Mouse (Mus musculus) lung, postnatal 0 days (tissue): ENCODE data around the gene Prkag1. TPM values are rescaled to one million over a fixed set of nuclear protein-coding genes. Genes with fewer than 3 reads are reported as not detected.

ENCODE experiments used
- ATAC-seq: fragments of 200-750 bp; cut with Nextera tagmentation; 2 replicates; pipeline ENCODE4 v1.8.0; 2017; ENCODE audit warnings: moderate library complexity
- DNase-seq: peaks from one replicate; pipeline ENCODE4 v3.0.0-alpha.2; 2016; ENCODE audit warnings: low spot score
- H3K27ac ChIP-seq: fragments of 300-500 bp; sonication (generic); 2 replicates; pipeline ENCODE4 v1.5.1; 2014; ENCODE audit warnings: antibody characterized with exemption, mild to moderate bottlenecking, low read length, mixed read lengths
- H3K27me3 ChIP-seq: fragments of 300-500 bp; sonication (generic); replicated peaks from 2 replicates; pipeline ENCODE4 v1.6.1; 2014; ENCODE audit warnings: low read length, mixed read lengths; ENCODE audit not compliant: insufficient read depth
- H3K36me3 ChIP-seq: fragments of 300-500 bp; sonication (generic); 2 replicates; pipeline ENCODE4 v1.6.1; 2014; ENCODE audit warnings: low read length, mixed read lengths; ENCODE audit not compliant: insufficient read depth
- H3K4me1 ChIP-seq: fragments of 300-500 bp; sonication (generic); 2 replicates; pipeline ENCODE4 v1.6.1; 2014; ENCODE audit warnings: antibody characterized with exemption, low read depth, low read length, mixed read lengths; ENCODE audit not compliant: insufficient read depth
- H3K4me2 ChIP-seq: fragments of 300-500 bp; sonication (generic); replicated peaks from 2 replicates; pipeline ENCODE4 v1.6.1; 2014; ENCODE audit warnings: low read depth, mild to moderate bottlenecking, low read length, moderate library complexity, mixed read lengths
- H3K4me3 ChIP-seq: fragments of 300-500 bp; sonication (generic); 2 replicates; pipeline ENCODE4 v1.5.1; 2014; ENCODE audit warnings: low read depth, low read length
- H3K9ac ChIP-seq: fragments of 300-500 bp; sonication (generic); replicated peaks from 2 replicates; pipeline ENCODE4 v1.6.1; 2014; ENCODE audit warnings: low read depth, mild to moderate bottlenecking
- H3K9me3 ChIP-seq: fragments of 300-500 bp; sonication (generic); 2 replicates; pipeline ENCODE4 v1.6.1; 2016; ENCODE audit warnings: low read length, mixed read lengths
- CTCF ChIP-seq: IDR thresholded peaks from 2 replicates; pipeline ENCODE4 v1.5.1; 2016; ENCODE audit warnings: antibody characterized with exemption, mild to moderate bottlenecking
- EP300 ChIP-seq: IDR thresholded peaks from 2 replicates; pipeline ENCODE4 v1.6.1; 2016; ENCODE audit warnings: antibody characterized with exemption, mild to moderate bottlenecking, control low read depth
- WGBS: fragments of 180-500 bp; shearing (Covaris S2); extraction: QIAGEN DNeasy Blood & Tissue Kit; methylation state at CpG from one replicate; pipeline ENCODE4 v1.1.7; 2014; 5-methylcytosine and 5-hydroxymethylcytosine counted together
- polyA plus RNA-seq: library from polyadenylated mRNA; unstranded; fragments of >200 nt; fragmentation: Nextera tagmentation; extraction: Ambion mirVana; gene quantifications from 2 replicates; pipeline ENCODE4 v1.2.1, GENCODE M21; 2015

The Prkag1 gene
- polyA plus RNA-seq, 1 experiment from 2014 or later = 76.7 TPM

- H3K4me2 ChIP-seq = peak overlapping the region; percentile 53
- H3K27ac ChIP-seq = peak overlapping the region; percentile 97
- H3K4me1 ChIP-seq = 0 out of 2 replicates have a peak, but pooled peaks cover 6% of the 10 kb centered on the region
- no peak for TF ChIP-seq CTCF
- TF ChIP-seq EP300 = no peak; the same call in none of the 2 replicates
- no peaks in the 10 kb centered on the region for H3K9me3 ChIP-seq
- peak overlapping the region; percentile 88; the same call in 1 of the 2 replicates for H3K9ac ChIP-seq
- DNase-seq (no peak), ATAC-seq (peak; percentile 37)
- no peaks in the 10 kb centered on the region for H3K27me3 ChIP-seq
- 8% methylated on average over 9 of the region's 9 CpGs for WGBS
- H3K36me3 ChIP-seq = peaks cover 25% of the 10 kb centered on the region
- H3K4me3 ChIP-seq = peak overlapping the region; percentile 79
Measured at GRCm38 (mm10) chr15:98831684-98832035, 339 bp upstream of the Prkag1 start.

- DNase-seq = no peak
- H3K9ac ChIP-seq = no peak overlapping the region
- 0 out of 2 replicates have a peak, but pooled peaks cover 6% of the 10 kb centered on the region for H3K4me1 ChIP-seq
- no peak overlapping the region for H3K4me3 ChIP-seq
- no peak for ATAC-seq
- 89% methylated on average over 7 of the region's 7 CpGs for WGBS
- no peaks in the 10 kb centered on the region for H3K9me3 ChIP-seq
- no peaks in the 10 kb centered on the region for H3K27me3 ChIP-seq
- TF ChIP-seq CTCF = no peak
- TF ChIP-seq EP300 = no peak
- H3K27ac ChIP-seq = no peak overlapping the region
- H3K36me3 ChIP-seq = peaks cover 8% of the 10 kb centered on the region; the same call in 1 of the 2 replicates
- H3K4me2 ChIP-seq = no peak overlapping the region
Measured at GRCm38 (mm10) chr15:98827611-98828011, 3.7 kb downstream of the Prkag1 start.

DNA sequence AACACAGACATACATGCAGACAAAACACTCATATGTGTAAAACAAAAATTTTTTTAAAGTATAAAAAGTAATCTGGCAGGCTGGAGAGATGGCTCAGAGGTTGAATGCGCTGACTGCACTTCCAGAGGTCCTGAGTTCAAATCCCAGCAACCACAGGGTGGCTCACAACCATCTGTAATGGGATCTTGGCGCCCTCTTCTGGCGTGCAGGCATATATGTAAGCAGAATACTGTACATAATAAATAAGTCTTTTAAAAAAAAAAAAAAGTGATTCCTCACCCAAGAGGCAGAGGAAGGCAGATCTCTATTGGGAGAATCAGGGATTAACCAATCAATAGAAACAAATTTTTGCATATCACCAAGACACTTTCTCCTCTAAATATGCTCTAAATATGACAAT lies 7.9 kb downstream of the Prkag1 start:
- Histone ChIP-seq H3K9ac (no peak overlapping the region), H3K9me3 (no peaks in the 10 kb centered on the region), H3K4me3 (no peak overlapping the region), H3K36me3 (peaks cover 17% of the 10 kb centered on the region; the same call in 1 of the 2 replicates), H3K4me1 (no peaks in the 10 kb centered on the region), H3K27me3 (no peaks in the 10 kb centered on the region), H3K4me2 (no peak overlapping the region), H3K27ac (no peak overlapping the region)
- no peak for ATAC-seq
- DNase-seq = no peak
- TF ChIP-seq CTCF (peak; percentile 41), EP300 (no peak)
- WGBS = 69% methylated on average over 3 of the region's 3 CpGs

- WGBS = 89% methylated on average over 5 of the region's 5 CpGs
- no peak for DNase-seq
- peaks cover 17% of the 10 kb centered on the region; the same call in 1 of the 2 replicates for H3K36me3 ChIP-seq
- H3K27me3 ChIP-seq = no peaks in the 10 kb centered on the region
- no peak overlapping the region for H3K27ac ChIP-seq
- TF ChIP-seq EP300 (no peak), CTCF (no peak)
- H3K9me3 ChIP-seq = no peaks in the 10 kb centered on the region
- H3K4me2 ChIP-seq = no peak overlapping the region
- H3K4me3 ChIP-seq = no peak overlapping the region
- H3K4me1 ChIP-seq = no peaks in the 10 kb centered on the region
- no peak for ATAC-seq
- H3K9ac ChIP-seq = no peak overlapping the region
Measured at GRCm38 (mm10) chr15:98822147-98822546, 9.2 kb downstream of the Prkag1 start.

GRCm38 (mm10) chr15:98821403-98821802 lies 9.9 kb downstream of the Prkag1 start:
- ATAC-seq (no peak), DNase-seq (no peak)
- Histone ChIP-seq H3K27me3 (no peaks in the 10 kb centered on the region), H3K36me3 (peaks cover 17% of the 10 kb centered on the region; the same call in 1 of the 2 replicates), H3K9ac (no peak overlapping the region), H3K4me1 (no peaks in the 10 kb centered on the region), H3K27ac (no peak overlapping the region), H3K4me3 (no peak overlapping the region), H3K9me3 (no peaks in the 10 kb centered on the region), H3K4me2 (no peak overlapping the region)
- no peak for TF ChIP-seq EP300
- TF ChIP-seq CTCF = peak; percentile 54
- 48% methylated on average over 10 of the region's 10 CpGs for WGBS

DNA sequence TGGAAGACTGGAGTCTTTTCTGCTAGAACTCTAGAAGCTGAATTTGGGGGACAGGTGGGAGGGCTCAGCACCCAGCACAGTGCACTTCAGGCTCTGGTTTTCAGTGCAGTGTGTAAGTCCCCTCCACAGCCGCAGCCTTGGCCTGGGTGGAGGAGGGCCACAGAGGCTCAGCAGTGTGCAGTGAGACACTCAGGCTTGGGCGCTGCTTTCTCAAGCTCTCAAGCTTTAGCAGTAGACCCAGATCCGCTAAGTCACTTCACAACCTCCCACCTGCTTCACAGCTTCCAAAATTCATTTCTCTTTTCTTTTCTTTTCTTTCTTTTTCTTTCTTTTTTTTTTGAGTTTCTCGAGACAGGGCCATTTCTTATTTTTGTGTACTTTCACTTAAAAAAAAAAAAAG lies 10.4 kb downstream of the Prkag1 start:
- Histone ChIP-seq H3K9me3 (no peaks in the 10 kb centered on the region), H3K9ac (no peak overlapping the region), H3K27ac (no peak overlapping the region), H3K4me3 (no peak overlapping the region), H3K36me3 (peaks cover 17% of the 10 kb centered on the region; the same call in 1 of the 2 replicates), H3K4me1 (no peaks in the 10 kb centered on the region), H3K4me2 (no peak overlapping the region), H3K27me3 (no peaks in the 10 kb centered on the region)
- ATAC-seq (no peak), DNase-seq (no peak)
- TF ChIP-seq EP300 = no peak
- no peak for TF ChIP-seq CTCF
- 86% methylated on average over 4 of the region's 4 CpGs for WGBS

DNA sequence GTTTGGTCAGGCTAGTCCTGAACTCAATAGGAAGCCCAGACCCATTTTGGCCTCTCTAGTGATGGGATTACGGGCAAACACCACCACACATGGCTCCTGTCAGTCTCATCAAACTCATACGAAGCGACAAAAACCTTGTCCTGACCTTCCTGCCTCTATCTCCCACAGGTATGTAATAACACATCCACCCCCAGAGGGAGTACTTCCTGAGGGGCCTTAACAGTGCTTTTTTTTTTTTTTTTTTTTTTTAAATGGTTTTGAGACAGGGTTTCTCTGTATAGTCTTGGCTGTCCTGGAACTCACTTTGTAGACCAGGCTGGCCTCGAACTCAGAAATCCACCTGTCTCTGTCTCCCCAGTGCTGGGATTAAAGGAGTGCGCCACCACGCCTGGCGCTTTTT lies 13.2 kb downstream of the Prkag1 start:
- no peak overlapping the region for H3K4me3 ChIP-seq
- H3K9me3 ChIP-seq = no peaks in the 10 kb centered on the region
- H3K27ac ChIP-seq = no peak overlapping the region
- H3K4me2 ChIP-seq = no peak overlapping the region
- H3K4me1 ChIP-seq = no peaks in the 10 kb centered on the region
- H3K9ac ChIP-seq = no peak overlapping the region
- 91% methylated on average over 7 of the region's 7 CpGs for WGBS
- no peak for DNase-seq
- no peaks in the 10 kb centered on the region for H3K27me3 ChIP-seq
- TF ChIP-seq CTCF = no peak; the same call in 1 of the 2 replicates
- no peak for TF ChIP-seq EP300
- H3K36me3 ChIP-seq = peaks cover 27% of the 10 kb centered on the region
- no peak for ATAC-seq
